Mouse (Mus musculus): Measurements from ENCODE around the gene Cog1. TPM values are rescaled to one million over a fixed set of nuclear protein-coding genes. Genes with fewer than 3 reads are reported as not detected.

The Cog1 gene
- 10 to 100 TPM; 55.1 to 58.5 TPM for total RNA-seq (2023)

DNA sequence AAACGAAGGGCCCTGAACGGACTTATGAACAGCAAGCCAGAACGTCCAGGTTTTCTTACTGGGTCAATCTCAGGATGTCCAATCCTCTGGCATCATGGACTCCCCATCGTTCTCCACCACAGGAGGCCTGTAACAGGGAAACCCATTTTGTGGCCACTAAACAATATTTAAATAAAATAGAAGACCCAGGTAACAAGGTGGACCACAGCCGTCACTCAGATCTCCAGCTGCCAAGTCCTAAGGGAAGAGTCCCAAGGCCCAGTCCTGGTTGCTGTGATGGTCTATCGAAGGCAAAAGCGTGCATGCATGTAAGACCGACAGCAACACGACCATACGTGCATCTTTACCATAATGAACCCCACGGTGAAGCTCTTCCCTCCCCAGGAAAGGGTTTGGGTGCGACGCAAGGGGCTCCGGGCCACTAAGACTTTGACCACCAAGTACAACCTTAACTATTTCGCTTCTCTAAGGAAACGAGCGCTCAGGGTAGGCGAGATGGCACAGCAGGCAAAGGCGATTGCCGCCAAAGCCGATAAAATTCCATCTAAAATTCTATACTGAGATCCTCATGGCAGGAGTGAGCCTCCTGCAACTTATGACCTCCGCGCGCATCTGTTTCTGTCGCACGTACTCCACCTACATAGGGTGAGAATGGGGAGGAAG is at the start of gene Cog1:
Gene Cog1, plus strand, starts transcription at position 480 of the 663 bp plus-strand sequence.

DNA sequence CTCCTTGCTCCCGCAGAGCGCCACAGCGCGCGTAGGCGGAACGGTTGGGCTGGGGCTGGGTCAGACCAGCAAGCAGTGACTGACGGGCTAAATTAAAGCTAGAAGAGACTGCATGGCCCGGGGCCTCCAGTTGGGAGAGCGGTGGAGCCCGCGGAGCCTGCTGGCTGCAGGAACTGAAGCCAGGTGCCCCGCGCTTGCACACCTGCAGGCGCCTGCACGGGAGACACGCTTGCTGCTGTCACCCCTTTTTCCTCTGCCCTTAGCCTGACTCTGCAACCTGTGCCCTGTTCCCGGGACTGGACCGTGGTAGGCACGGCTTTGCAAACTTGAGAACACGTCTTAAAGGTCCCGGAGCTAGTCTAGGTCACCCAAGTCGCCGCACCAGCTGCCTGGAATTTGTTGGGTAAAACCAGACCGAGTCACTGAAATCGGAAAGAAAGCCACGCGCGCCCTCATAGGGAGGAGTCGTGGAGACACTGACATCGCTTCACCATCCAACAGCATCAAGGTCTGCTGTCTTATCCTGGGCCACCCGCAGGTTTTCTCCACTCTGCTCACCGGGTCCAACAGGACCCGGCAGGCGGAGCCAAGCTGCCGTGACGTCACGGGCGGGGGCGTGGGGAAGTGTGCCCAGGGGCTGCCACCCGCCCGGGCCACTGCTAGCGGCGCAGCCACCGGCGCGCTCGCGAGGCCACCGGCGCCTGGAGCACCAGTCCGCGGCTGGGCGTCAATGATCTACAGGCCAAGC is 30.1 kb upstream of the Cog1 start, which contains the start of gene Sstr2:
Gene Sstr2, plus strand, starts transcription at position 671 of the 748 bp plus-strand sequence.

DNA sequence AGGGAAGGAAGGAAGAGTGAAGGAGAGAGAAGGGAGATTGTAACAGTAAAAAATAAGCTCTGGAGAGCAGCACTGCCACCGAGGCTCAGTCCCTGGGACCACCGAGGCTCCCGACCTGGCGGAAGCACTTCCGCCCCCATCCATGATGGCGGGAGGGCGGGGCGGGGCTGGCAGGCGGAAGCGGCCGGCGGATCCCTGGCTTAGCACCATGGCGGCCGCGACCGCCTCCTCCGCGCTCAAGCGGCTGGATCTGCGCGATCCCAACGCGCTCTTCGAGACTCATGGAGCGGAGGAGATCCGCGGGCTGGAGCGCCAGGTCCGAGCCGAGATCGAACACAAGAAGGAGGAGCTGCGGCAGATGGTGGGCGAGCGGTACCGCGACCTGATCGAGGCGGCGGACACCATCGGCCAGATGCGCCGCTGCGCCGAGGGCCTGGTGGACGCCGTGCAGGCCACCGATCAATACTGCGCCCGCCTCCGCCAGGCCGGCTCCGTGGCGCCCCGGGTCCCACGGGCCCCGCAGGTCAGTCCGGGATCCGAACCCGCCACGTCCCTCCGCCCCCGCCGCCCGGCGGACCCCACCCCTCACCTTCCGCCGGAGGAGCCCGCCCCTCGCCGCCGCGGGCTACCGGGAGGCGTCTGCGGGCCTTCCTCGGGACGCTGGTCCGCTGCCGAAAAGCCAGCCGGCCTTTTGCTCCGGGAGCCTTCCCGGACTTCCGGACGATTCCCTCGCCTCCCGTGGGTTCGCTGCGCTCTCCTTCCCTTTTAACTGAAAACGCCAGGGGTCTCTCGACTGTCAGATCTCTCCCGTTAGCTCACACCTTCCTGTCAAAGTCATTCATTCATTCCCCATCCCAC is 613 bp downstream of the Cog1 start, which contains the start of gene Slc39a11:
Gene Slc39a11, minus strand, starts transcription at position 727 of the 858 bp plus-strand sequence.

DNA sequence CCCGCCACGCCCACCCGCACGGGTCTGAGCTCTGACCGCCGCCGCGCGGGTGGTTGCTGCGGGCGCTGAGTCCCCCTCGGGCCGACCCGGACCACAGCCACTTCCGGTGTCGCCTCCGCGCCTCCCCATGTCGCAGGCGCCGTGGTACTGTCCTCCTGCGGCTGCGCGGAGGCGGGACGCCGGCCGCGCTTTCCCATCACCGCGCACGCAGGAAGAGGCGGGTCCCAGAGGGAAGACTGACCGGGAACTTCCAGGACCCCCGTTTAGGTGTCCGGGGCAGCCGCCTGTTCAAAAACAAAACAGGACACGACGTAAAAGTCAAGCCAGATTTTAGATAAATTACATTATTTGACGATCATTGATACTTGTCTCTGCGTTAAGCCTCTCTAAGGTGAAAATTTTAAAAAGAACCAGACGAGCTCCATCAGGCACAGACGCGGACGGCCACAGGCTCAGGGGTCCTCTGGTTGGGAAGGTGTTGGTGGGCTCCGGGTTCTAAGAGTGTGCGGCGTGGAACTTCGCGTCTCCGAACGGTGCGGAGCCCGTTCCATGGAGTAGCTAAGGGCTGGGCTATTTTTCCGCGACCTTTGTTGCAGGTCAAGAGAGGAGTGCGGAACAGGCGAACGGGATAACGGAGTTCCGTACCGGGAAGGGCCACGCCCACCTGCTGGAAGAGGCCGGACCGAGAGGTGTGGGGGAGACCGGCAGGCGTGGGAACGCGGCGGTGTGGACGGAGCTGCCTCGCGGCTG is 35.2 kb downstream of the Cog1 start, which contains the start of the genes Fam104a and D11Wsu47e:
Gene Fam104a, minus strand, starts transcription at position 199 of the 750 bp plus-strand sequence.
Gene D11Wsu47e, plus strand, starts transcription at position 456 of the 750 bp plus-strand sequence.

DNA sequence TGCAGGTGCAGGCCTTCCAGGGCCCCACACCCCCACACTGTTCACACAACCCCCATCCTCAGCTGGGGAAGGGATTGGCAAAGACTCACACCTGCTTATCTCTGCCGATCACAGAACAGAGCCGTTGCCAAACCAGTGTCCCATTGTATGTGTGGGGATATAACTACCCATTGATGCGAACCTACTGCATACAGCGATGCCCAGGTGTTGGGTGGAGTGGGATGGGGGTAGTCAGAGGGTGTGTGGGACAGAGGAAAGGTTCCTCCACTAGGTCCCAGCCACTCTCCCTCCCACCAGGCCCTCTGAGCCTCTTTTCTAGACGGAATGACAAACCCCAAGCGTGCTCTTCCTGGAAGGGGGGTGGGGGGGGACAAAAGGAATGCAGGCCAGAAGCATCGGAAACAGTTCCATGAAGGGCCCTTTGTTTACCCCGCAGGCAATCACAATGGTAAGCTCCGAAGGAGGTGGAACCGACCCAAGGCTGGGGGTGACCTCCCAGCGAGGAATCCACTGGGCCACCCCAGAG is 60.8 kb downstream of the Cog1 start, which contains the start of gene Cpsf4l:
Gene Cpsf4l, minus strand, starts transcription at position 287 of the 526 bp plus-strand sequence.

Other genes with a start within 250 kb of the Cog1 start
- gene Sstr2, start 29.8 kb upstream of the Cog1 start, total RNA-seq (2023): not detected
- gene Slc39a11, start 910 bp downstream of the Cog1 start, total RNA-seq (2023): 1 to 10 TPM; 4.7 to 7.2 TPM
- gene Fam104a, start 35.0 kb downstream of the Cog1 start, total RNA-seq (2023): 10 to 100 TPM; 22.2 to 23.0 TPM
- 10 to 100 TPM; 21.3 to 31.3 TPM for gene D11Wsu47e, start 35.2 kb downstream of the Cog1 start, total RNA-seq (2023)
- gene Cpsf4l, start 60.8 kb downstream of the Cog1 start, total RNA-seq (2023): not detected
- gene Cdc42ep4, start 102.7 kb downstream of the Cog1 start, total RNA-seq (2023): 1 to 10 TPM; 3.6 to 4.9 TPM